Mouse (Mus musculus) forebrain, embryonic 15.5 days (tissue): ENCODE results near the gene H2-DMb1. TPM values are rescaled to one million over a fixed set of nuclear protein-coding genes. Genes with fewer than 3 reads are reported as not detected.
A peak's percentile ranks its signal among the peaks of the same experiment; 100 is the strongest.

Source experiments
- ATAC-seq: fragments of 200-750 bp; cut with Nextera tagmentation; replicated peaks from 2 replicates; pipeline ENCODE4 v1.8.0; 2017; ENCODE audit warnings: mild to moderate bottlenecking, moderate TSS enrichment, moderate library complexity
- H3K27ac ChIP-seq: fragments of 300-500 bp; sonication (generic); replicated peaks from 2 replicates; pipeline ENCODE4 v1.5.1; 2015; ENCODE audit warnings: mild to moderate bottlenecking, inconsistent platforms
- H3K27me3 ChIP-seq: fragments of 300-500 bp; sonication (generic); 2 replicates; pipeline ENCODE4 v1.6.1; 2015; ENCODE audit warnings: inconsistent platforms
- H3K36me3 ChIP-seq: fragments of 300-500 bp; sonication (generic); 2 replicates; pipeline ENCODE4 v1.6.1; 2015; ENCODE audit warnings: mild to moderate bottlenecking, inconsistent platforms
- H3K4me1 ChIP-seq: fragments of 300-500 bp; sonication (generic); 2 replicates; pipeline ENCODE4 v1.6.1; 2015; ENCODE audit warnings: inconsistent platforms
- H3K4me2 ChIP-seq: fragments of 300-500 bp; sonication (generic); replicated peaks from 2 replicates; pipeline ENCODE4 v1.6.1; 2015; ENCODE audit warnings: mild to moderate bottlenecking, inconsistent platforms
- H3K4me3 ChIP-seq: fragments of 300-500 bp; sonication (generic); 2 replicates; pipeline ENCODE4 v1.5.1; 2015; ENCODE audit warnings: mild to moderate bottlenecking, inconsistent platforms
- H3K9ac ChIP-seq: fragments of 300-500 bp; sonication (generic); replicated peaks from 2 replicates; pipeline ENCODE4 v1.6.1; 2015; ENCODE audit warnings: mild to moderate bottlenecking, inconsistent platforms
- H3K9me3 ChIP-seq: fragments of 300-500 bp; sonication (generic); 2 replicates; pipeline ENCODE4 v1.6.1; 2016; ENCODE audit warnings: inconsistent platforms
- WGBS: fragments of 180-500 bp; shearing (Covaris S2); methylation state at CpG from one replicate; pipeline ENCODE4 v1.1.7; 2015; ENCODE audit warnings: mixed read lengths; 5-methylcytosine and 5-hydroxymethylcytosine counted together
- polyA plus RNA-seq: library from polyadenylated mRNA; unstranded; fragments of >200 nt; fragmentation: Nextera tagmentation; extraction: Ambion mirVana; gene quantifications from 2 replicates; pipeline ENCODE4 v1.2.1, GENCODE M21; 2015

Gene H2-DMb1
- polyA plus RNA-seq, 1 experiment from 2014 or later: 0.88 TPM

DNA sequence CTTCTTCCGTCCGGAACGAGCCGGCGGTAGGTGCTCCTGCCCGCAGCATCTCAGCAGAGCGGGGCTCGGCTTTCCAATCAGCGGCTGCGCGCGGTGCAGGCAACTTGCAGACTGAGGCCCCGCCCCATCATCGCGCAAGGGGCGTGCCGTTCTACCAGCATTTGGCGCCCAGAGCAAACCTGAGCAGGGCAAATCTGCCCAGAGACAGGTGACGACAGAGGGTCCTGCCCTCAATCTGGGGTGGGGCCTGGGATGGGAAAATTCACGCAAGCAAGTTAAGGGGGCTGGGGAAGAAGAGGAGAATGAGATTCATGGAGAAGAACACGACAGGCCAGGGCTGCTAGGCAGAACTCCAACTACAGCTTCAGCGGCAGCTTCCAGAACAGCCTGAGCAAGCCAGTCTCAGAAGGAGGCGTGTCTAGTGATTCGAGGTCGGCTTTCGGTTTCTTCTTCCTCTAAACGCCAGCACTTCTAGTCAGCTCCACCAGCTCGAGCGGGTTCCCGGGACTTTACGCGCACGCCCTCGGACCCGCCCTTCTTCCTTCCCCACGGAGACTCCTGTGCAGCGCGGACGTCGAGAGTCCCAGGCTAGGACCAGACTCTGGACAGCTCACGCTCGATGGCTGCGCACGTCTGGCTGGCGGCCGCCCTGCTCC, 34.5 kb downstream of the H2-DMb1 start, which contains the start of the genes Tap1 and Psmb9:
TSS of gene Tap1 (plus strand) at position 293 of the 656 bp plus-strand sequence.
TSS of gene Psmb9 (minus strand) at position 504 of the 656 bp plus-strand sequence.
- Histone ChIP-seq H3K4me1 (peaks cover 16% of the 10 kb centered on the region), H3K9ac (peak within 1 kb of the TSS; percentile 47), H3K27ac (no peak within 1 kb of the TSS), H3K4me2 (peak within 1 kb of the TSS; percentile 90), H3K4me3 (peak within 1 kb of the TSS; percentile 49), H3K36me3 (no peaks in the 10 kb centered on the region), H3K27me3 (peaks cover 35% of the 10 kb centered on the region), H3K9me3 (no peaks in the 10 kb centered on the region)
- WGBS: under 1% methylated on average over 46 of the region's 46 CpGs
- ATAC-seq: peak; percentile 96

DNA sequence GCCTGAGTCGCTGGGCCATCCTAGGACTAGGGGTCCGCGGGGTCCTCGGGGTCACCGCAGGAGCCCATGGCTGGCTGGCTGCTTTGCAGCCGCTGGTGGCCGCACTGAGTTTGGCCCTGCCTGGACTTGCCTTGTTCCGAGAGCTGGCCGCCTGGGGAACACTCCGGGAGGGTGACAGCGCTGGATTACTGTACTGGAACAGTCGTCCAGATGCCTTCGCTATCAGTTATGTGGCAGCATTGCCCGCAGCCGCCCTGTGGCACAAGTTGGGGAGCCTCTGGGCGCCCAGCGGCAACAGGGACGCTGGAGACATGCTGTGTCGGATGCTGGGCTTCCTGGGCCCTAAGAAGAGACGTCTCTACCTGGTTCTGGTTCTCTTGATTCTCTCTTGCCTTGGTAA, 35.1 kb downstream of the H2-DMb1 start:
- H3K4me1 ChIP-seq: peaks cover 16% of the 10 kb centered on the region
- 5% methylated on average over 20 of the region's 20 CpGs for WGBS
- H3K4me2 ChIP-seq: peak overlapping the region; percentile 90
- H3K9me3 ChIP-seq: no peaks in the 10 kb centered on the region
- ATAC-seq: no peak
- H3K9ac ChIP-seq: peak overlapping the region; percentile 47
- peak overlapping the region; percentile 49 for H3K4me3 ChIP-seq
- H3K27me3 ChIP-seq: peaks cover 41% of the 10 kb centered on the region
- no peak overlapping the region for H3K27ac ChIP-seq
- no peaks in the 10 kb centered on the region for H3K36me3 ChIP-seq

DNA sequence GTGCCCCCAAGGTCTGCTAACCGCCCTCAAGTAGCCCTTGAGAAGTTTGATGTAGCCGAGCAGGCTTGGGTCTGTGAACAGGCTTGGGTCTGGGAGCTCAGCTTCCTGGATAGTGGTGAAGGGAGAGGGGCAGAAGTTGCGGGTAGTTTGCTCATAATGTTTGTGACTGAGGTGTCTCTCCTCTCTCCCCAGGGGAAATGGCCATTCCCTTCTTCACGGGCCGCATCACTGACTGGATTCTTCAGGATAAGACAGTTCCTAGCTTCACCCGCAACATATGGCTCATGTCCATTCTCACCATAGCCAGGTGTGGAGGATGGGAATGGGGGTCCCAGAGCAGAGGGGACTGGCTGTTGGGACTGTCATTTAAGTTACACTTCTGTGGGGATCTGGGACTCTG, 36.1 kb downstream of the H2-DMb1 start:
- WGBS: 78% methylated on average over 6 of the region's 6 CpGs

DNA sequence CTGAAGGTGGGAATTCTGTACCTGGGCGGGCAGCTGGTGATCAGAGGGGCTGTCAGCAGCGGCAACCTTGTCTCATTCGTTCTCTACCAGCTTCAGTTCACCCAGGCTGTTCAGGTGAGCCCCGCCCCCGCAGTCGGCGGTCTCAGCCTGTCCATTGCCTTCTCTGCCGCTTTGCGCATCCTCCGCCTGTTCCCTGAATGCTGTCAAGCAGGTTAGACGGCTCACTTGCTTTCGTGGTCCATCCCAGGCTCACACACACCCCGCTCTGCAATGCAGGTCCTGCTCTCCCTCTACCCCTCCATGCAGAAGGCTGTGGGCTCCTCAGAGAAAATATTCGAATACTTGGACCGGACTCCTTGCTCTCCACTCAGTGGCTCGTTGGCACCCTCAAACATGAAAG, 40.0 kb downstream of the H2-DMb1 start:
- Histone ChIP-seq H3K4me2 (no peak overlapping the region), H3K27ac (no peak overlapping the region), H3K27me3 (peaks cover 57% of the 10 kb centered on the region), H3K9ac (no peak overlapping the region), H3K36me3 (no peaks in the 10 kb centered on the region), H3K4me1 (peaks cover 12% of the 10 kb centered on the region), H3K4me3 (no peak overlapping the region), H3K9me3 (no peaks in the 10 kb centered on the region)
- 27% methylated on average over 16 of the region's 16 CpGs for WGBS
- no peak for ATAC-seq

More for the DNA sequence above, 36.1 kb downstream of the H2-DMb1 start:
- H3K4me3 ChIP-seq: no peak overlapping the region
- no peaks in the 10 kb centered on the region for H3K36me3 ChIP-seq
- H3K27ac ChIP-seq: no peak overlapping the region
- peaks cover 49% of the 10 kb centered on the region for H3K27me3 ChIP-seq
- H3K9ac ChIP-seq: no peak overlapping the region
- ATAC-seq: no peak
- peaks cover 16% of the 10 kb centered on the region for H3K4me1 ChIP-seq
- H3K9me3 ChIP-seq: no peaks in the 10 kb centered on the region
- H3K4me2 ChIP-seq: no peak overlapping the region

DNA sequence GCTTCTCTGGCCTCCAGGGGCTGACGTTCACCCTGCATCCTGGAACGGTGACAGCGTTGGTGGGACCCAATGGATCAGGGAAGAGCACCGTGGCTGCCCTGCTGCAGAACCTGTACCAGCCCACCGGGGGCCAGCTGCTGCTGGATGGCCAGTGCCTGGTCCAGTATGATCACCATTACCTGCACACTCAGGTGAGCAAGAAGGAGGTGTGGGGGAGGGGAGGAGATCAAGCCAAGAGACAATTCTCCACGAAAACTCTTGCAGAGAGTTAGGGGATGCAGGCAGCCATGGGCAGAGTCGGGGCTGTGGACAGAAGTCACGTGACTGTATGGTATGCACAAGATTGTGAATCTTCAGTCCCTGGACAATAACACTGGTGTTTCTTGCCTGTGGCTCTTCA, 40.6 kb downstream of the H2-DMb1 start:
- peaks cover 12% of the 10 kb centered on the region for H3K4me1 ChIP-seq
- H3K4me3 ChIP-seq: no peak overlapping the region
- WGBS: 47% methylated on average over 8 of the region's 8 CpGs
- H3K9me3 ChIP-seq: no peaks in the 10 kb centered on the region
- peaks cover 58% of the 10 kb centered on the region for H3K27me3 ChIP-seq
- ATAC-seq: no peak
- no peak overlapping the region for H3K27ac ChIP-seq
- no peak overlapping the region for H3K4me2 ChIP-seq
- no peak overlapping the region for H3K9ac ChIP-seq
- no peaks in the 10 kb centered on the region for H3K36me3 ChIP-seq

DNA sequence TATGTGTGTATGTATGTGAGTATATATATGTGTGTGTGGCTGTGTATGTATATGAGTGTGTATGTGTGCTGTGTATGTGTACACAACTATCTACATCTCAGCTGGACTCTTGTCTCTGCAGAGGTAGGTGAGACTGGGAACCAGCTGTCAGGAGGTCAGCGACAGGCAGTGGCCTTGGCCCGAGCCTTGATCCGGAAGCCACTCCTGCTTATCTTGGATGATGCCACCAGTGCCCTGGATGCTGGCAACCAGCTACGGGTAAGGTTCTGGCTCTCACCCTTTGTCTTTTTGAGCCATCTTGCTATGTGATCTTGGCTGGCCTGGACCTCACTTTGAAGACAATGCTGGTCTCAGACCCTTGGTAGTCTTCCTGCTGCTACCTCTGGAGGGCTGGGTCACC, 41.9 kb downstream of the H2-DMb1 start:
- ATAC-seq: no peak
- Histone ChIP-seq H3K4me1 (peaks cover 12% of the 10 kb centered on the region), H3K4me3 (no peak overlapping the region), H3K27ac (no peak overlapping the region), H3K9ac (no peak overlapping the region), H3K27me3 (peaks cover 58% of the 10 kb centered on the region), H3K4me2 (no peak overlapping the region), H3K36me3 (no peaks in the 10 kb centered on the region), H3K9me3 (no peaks in the 10 kb centered on the region)
- 84% methylated on average over 4 of the region's 4 CpGs for WGBS

DNA sequence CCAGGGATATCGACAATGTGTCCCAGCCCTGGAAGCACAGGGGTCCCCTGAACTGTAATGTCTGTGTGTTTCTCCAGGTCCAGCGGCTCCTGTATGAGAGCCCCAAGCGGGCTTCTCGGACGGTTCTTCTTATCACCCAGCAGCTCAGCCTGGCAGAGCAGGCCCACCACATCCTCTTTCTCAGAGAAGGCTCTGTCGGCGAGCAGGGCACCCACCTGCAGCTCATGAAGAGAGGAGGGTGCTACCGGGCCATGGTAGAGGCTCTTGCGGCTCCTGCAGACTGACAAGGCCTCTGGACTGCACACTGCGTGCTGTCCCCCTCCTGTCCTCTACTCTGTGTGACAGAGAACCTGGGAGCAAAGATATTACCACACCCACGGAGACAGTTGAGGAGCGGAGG, 43.6 kb downstream of the H2-DMb1 start:
- ATAC-seq: no peak
- no peaks in the 10 kb centered on the region for H3K9me3 ChIP-seq
- no peak overlapping the region for H3K4me2 ChIP-seq
- peaks cover 12% of the 10 kb centered on the region for H3K4me1 ChIP-seq
- 27% methylated on average over 12 of the region's 12 CpGs for WGBS
- H3K9ac ChIP-seq: no peak overlapping the region
- no peaks in the 10 kb centered on the region for H3K36me3 ChIP-seq
- no peak overlapping the region for H3K4me3 ChIP-seq
- H3K27ac ChIP-seq: no peak overlapping the region
- peaks cover 61% of the 10 kb centered on the region for H3K27me3 ChIP-seq

DNA sequence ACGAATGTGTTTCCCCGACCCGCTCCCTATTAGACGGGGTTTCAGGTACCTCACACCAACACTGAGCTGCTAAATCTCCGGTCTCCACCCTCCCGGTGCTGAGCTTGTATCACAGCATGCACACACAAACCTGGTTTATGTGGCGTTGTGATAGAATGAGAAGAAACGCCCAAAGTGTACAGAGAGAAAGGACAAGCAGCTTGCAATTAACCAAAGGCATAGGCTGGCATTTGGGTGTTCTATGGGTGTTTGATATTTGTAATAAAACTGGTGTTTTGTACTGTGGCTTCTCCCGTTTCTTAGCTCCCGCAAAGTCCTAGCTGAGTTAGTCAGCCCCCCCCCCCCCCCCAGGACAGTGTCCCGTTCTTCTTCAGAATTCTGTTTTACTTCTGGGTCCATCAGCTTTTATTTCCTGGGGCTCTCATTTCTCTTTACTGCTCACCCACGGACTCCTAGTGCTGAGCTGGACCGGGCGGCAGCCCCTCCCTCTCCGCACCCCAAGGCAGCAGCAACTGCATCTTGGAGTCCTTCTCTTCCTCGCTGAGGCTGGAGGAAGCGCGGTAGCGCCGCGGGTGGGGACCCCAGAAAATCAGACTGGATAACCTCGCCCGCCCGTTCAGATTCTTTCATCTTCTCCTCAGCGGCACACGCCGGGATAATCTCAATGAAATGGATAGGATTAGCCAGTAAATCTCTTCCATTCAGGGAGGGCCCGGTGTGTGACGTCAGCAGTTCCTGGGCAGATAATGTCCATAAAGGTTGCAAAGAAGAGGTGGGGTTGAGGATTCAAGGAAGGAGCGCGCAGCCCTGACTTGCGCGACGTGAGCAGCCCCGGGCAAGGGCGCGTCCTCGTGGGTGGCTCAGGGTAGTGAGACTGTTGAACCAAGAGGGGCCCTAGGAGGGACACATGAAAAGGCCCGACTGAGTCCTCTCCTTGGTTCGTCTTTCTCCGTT, 44.3 kb downstream of the H2-DMb1 start, which contains the start of gene Psmb8:
TSS of gene Psmb8 (plus strand) at position 781 of the 954 bp plus-strand sequence.
- peak; percentile 89 for ATAC-seq
- H3K9me3 ChIP-seq: no peaks in the 10 kb centered on the region
- peaks cover 61% of the 10 kb centered on the region for H3K27me3 ChIP-seq
- peaks cover 12% of the 10 kb centered on the region for H3K4me1 ChIP-seq
- H3K27ac ChIP-seq: no peak within 1 kb of the TSS
- H3K36me3 ChIP-seq: no peaks in the 10 kb centered on the region
- peak within 1 kb of the TSS; percentile 44 for H3K4me3 ChIP-seq
- peak within 1 kb of the TSS; percentile 40 for H3K9ac ChIP-seq
- H3K4me2 ChIP-seq: peak within 1 kb of the TSS; percentile 71
- WGBS: 5% methylated on average over 41 of the region's 41 CpGs

DNA sequence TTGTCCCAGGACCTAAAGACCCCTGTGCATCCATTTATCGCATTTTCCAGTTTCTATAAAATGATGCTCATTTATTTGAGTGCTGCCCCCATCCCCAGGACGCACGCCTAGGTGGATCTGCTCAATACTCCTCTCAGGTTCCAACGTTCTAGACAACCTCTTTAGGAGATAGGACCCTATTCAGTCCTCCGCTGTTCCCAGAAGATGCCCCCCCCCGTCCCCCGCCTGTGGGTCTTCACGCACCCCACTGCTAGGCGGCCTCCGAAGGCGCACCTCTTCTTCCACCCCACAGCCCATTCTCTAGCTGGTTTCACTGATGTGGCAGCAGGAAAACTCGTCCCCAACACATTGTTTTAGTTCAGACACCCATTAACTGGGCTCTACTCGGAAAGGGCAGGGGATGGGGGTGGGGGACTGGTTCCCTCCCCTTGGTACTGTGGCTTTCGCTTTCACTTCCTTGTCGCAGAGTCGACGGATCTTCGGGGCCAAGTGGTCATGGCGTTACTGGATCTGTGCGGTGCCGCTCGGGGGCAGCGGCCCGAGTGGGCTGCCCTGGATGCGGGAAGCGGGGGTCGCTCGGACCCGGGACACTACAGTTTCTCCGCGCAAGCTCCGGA, 45.1 kb downstream of the H2-DMb1 start:
- ATAC-seq: no peak
- H3K4me2 ChIP-seq: peak overlapping the region; percentile 71
- peak overlapping the region; percentile 40 for H3K9ac ChIP-seq
- peaks cover 55% of the 10 kb centered on the region for H3K27me3 ChIP-seq
- H3K4me1 ChIP-seq: peaks cover 12% of the 10 kb centered on the region
- H3K9me3 ChIP-seq: no peaks in the 10 kb centered on the region
- H3K27ac ChIP-seq: no peak overlapping the region
- H3K4me3 ChIP-seq: peak overlapping the region; percentile 44
- WGBS: 2% methylated on average over 32 of the region's 32 CpGs
- no peaks in the 10 kb centered on the region for H3K36me3 ChIP-seq

DNA sequence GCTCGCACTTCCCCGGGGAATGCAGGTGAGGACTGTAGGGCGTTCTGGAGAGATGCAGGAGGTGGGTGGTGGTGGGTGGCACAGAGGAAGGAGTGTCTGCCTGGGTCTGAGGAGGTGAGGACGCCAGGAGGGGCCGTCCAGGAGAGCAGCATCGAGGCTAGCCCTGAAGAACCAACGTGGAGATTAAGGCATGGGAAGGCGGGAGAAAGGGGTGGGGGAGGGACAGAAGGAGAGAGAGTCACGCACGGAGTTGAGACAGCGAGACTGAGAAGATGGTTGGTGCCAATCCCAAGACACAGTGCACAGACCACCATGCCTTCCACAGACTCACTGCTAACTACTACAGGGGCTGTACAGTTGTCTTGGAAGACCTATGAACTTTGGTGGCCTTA, 45.6 kb downstream of the H2-DMb1 start:
- Histone ChIP-seq H3K9me3 (no peaks in the 10 kb centered on the region), H3K4me2 (peak overlapping the region; percentile 71), H3K4me1 (peaks cover 12% of the 10 kb centered on the region), H3K36me3 (no peaks in the 10 kb centered on the region), H3K27me3 (peaks cover 54% of the 10 kb centered on the region), H3K9ac (no peak overlapping the region), H3K4me3 (peak overlapping the region; percentile 44), H3K27ac (no peak overlapping the region)
- WGBS: 3% methylated on average over 11 of the region's 11 CpGs
- no peak for ATAC-seq

DNA sequence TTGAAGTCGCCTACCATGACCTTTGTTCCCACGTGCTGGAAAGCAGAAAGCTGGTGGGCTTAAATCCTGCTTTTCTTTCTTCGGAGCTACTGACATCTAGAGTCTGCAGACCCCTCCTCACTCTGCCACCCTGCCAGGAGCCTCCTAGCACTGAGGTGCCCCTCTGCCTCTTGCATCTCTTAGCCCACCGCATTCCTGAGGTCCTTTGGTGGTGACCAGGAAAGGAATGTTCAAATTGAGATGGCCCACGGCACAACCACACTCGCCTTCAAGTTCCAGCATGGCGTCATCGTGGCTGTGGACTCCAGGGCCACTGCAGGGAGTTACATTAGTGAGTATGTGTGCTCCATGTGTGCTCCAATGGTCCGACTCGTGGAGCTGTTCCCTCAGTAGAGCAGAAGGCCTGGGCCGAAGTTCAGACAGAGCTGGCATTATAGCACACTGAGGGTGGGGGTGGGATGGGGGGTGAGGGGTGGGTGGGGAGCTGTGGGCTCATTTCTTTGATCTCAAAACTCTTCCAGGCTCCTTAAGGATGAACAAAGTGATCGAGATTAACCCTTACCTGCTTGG, 46.3 kb downstream of the H2-DMb1 start:
- Histone ChIP-seq H3K4me1 (peaks cover 12% of the 10 kb centered on the region), H3K9me3 (no peaks in the 10 kb centered on the region), H3K4me3 (no peak overlapping the region), H3K27ac (no peak overlapping the region), H3K4me2 (no peak overlapping the region), H3K9ac (no peak overlapping the region), H3K27me3 (peaks cover 54% of the 10 kb centered on the region), H3K36me3 (no peaks in the 10 kb centered on the region)
- ATAC-seq: no peak
- 58% methylated on average over 12 of the region's 12 CpGs for WGBS
